Mouse (Mus musculus) embryonic fibroblast, embryonic 13.5 days (primary cell): ENCODE results near the gene Fblim1.

ENCODE experiments used
- CTCF ChIP-seq: IDR thresholded peaks from 2 replicates; pipeline ENCODE4 v1.5.1; 2011; ENCODE audit warnings: mild to moderate bottlenecking, control low read depth, low read length, moderate library complexity, borderline replicate concordance; ENCODE audit not compliant: insufficient read depth
- POLR2A ChIP-seq: IDR thresholded peaks from 2 replicates; pipeline ENCODE4 v1.6.1; 2011; ENCODE audit warnings: low read depth, mild to moderate bottlenecking, control low read depth, low read length, moderate library complexity

GRCm38 (mm10) chr4:141581051-141581450 is 24.8 kb downstream of the Fblim1 start:
- TF ChIP-seq POLR2A (no peak), CTCF (no peak)
